Mouse (Mus musculus) hindbrain, embryonic 14.5 days (tissue): ENCODE data around the gene Gspt2. TPM values are rescaled to one million over a fixed set of nuclear protein-coding genes. Genes with fewer than 3 reads are reported as not detected.

ENCODE experiments used
- polyA plus RNA-seq: library from polyadenylated mRNA; unstranded; fragments of >200 nt; fragmentation: Nextera tagmentation; extraction: Ambion mirVana; gene quantifications from 2 replicates; pipeline ENCODE4 v1.2.1, GENCODE M21; 2014

Gene Gspt2
- polyA plus RNA-seq, 1 experiment from 2014 or later: 21.8 TPM

Other genes with a start within 250 kb of the Gspt2 start
- gene Maged1, start 93.9 kb upstream of the Gspt2 start, polyA plus RNA-seq: 1,087 and 1,146 TPM in 2 replicates
- gene Zxdb, start 88.5 kb downstream of the Gspt2 start, polyA plus RNA-seq: 3.5 and 3.6 TPM in 2 replicates